Mouse (Mus musculus): ENCODE data around the gene Hnrnph3. TPM values are rescaled to one million over a fixed set of nuclear protein-coding genes. Genes with fewer than 3 reads are reported as not detected.

The Hnrnph3 gene
- total and polyA plus RNA-seq, 3 experiments = 9.5 to 37.8 (median 15.1) TPM

- Histone ChIP-seq H3K9ac (ENCODE audit: insufficient read depth, low read depth) (peak overlapping the region; percentile 96), H3K4me3 (replicated peaks in 1 of 3; ENCODE audit: low read depth in 2 of 3, low read length in 2 of 3, poor library complexity in 1 of 3) (peak overlapping the region; percentile 31 to 95 (median 91)), H3K4me2 (ENCODE audit: insufficient read depth, low read depth, poor library complexity, severe bottlenecking) (peak overlapping the region; percentile 91), H3K27ac (ENCODE audit: insufficient read depth, low read depth) (no peak overlapping the region), H3K4me1 (ENCODE audit: control insufficient read depth in 1 of 2, insufficient read depth in 2 of 2) (peaks cover 4 to 40% of the 10 kb centered on the region in 2 experiments; a peak in 3 of 4 replicates), H3K9me3 (replicated peaks; ENCODE audit: low read length) (no peaks in the 10 kb centered on the region), H3K36me3 (replicated peaks in 1 of 2; ENCODE audit: control insufficient read depth in 1 of 2, insufficient read depth in 1 of 2, low read length in 1 of 2) (peaks cover 11 to 23% of the 10 kb centered on the region in 2 experiments), H3K27me3 (replicated peaks) (no peaks in the 10 kb centered on the region), H3K79me2 (replicated peaks; ENCODE audit: control insufficient read depth, extremely low read depth, insufficient read depth, poor library complexity, severe bottlenecking) (peaks cover 54% of the 10 kb centered on the region)
- in situ Hi-C loops (cut with MboI; ENCODE audit: low pct_ligation_motif_present, low pct_unique_long_range_greater_than_20kb, low sequenced_read_pairs) (no loop called here), dilution Hi-C loops (cut with MboI; ENCODE audit: extremely low pct_ligation_motif_present, extremely low pct_unique_long_range_greater_than_20kb, low sequenced_read_pairs) (no loop called here)
- no peak for DNase-seq (ENCODE audit: extremely low read depth)
- TF ChIP-seq PAX5 (IDR thresholded peaks at IDR 0.05; ENCODE audit: low read length) = no peak
Measured at GRCm38 (mm10) chr10:63021702-63022101, 2.3 kb downstream of the Hnrnph3 start.

GRCm38 (mm10) chr10:63019304-63019703 lies 4.7 kb downstream of the Hnrnph3 start:
- dilution Hi-C loops (cut with MboI; ENCODE audit: extremely low pct_ligation_motif_present, extremely low pct_unique_long_range_greater_than_20kb, low sequenced_read_pairs) = no loop called here
- no peak overlapping the region for H3K4me3 ChIP-seq (replicated peaks in 1 of 3; ENCODE audit: low read depth in 2 of 3, low read length in 2 of 3, poor library complexity in 1 of 3)
- H3K9ac ChIP-seq (ENCODE audit: insufficient read depth, low read depth) = no peak overlapping the region
- H3K27ac ChIP-seq (ENCODE audit: insufficient read depth, low read depth) = no peak overlapping the region
- H3K9me3 ChIP-seq (replicated peaks; ENCODE audit: low read length) = no peaks in the 10 kb centered on the region
- TF ChIP-seq IRF4 (IDR thresholded peaks at IDR 0.05; ENCODE audit: low read depth, low read length) (no peak), ZC3H11A (IDR thresholded peaks at IDR 0.05; ENCODE audit: low read depth, low read length) (no peak), ETS1 (conservative IDR thresholded peaks at IDR 0.05; ENCODE audit: low read depth, low read length) (no peak), TBP (conservative IDR thresholded peaks at IDR 0.05; ENCODE audit: low read depth, low read length) (no peak), ZMIZ1 (IDR thresholded peaks at IDR 0.05; ENCODE audit: low read depth, low read length) (no peak), MYC (IDR thresholded peaks at IDR 0.05; ENCODE audit: low read depth, low read length) (no peak), KAT2A (IDR thresholded peaks at IDR 0.05; ENCODE audit: insufficient replicate concordance, low read length) (no peak), HCFC1 (IDR thresholded peaks at IDR 0.05; ENCODE audit: low read depth, low read length) (no peak), CHD2 (IDR thresholded peaks at IDR 0.05; ENCODE audit: low read length) (no peak), PAX5 (IDR thresholded peaks at IDR 0.05; ENCODE audit: low read length) (no peak), GABPA (IDR thresholded peaks at IDR 0.05; ENCODE audit: insufficient replicate concordance, low read depth, low read length) (no peak), MEF2A (IDR thresholded peaks at IDR 0.05; ENCODE audit: borderline replicate concordance, low read depth, low read length) (no peak), ZKSCAN1 (IDR thresholded peaks at IDR 0.05; ENCODE audit: borderline replicate concordance, low read depth, low read length) (no peak), NELFE (IDR thresholded peaks at IDR 0.05; ENCODE audit: low read depth, low read length) (no peak), MXI1 (IDR thresholded peaks at IDR 0.05; ENCODE audit: low read depth, low read length) (no peak), UBTF (IDR thresholded peaks at IDR 0.05; ENCODE audit: low read depth, low read length) (no peak), TCF12 (IDR thresholded peaks at IDR 0.05; ENCODE audit: low read depth, low read length) (no peak), SIN3A (IDR thresholded peaks at IDR 0.05; ENCODE audit: low read length) (no peak)
- no peak for DNase-seq (ENCODE audit: extremely low read depth)
- H3K4me2 ChIP-seq (ENCODE audit: insufficient read depth, low read depth, poor library complexity, severe bottlenecking) = no peak overlapping the region
- peaks cover 57% of the 10 kb centered on the region for H3K79me2 ChIP-seq (replicated peaks; ENCODE audit: control insufficient read depth, extremely low read depth, insufficient read depth, poor library complexity, severe bottlenecking)
- peaks cover 2 to 25% of the 10 kb centered on the region in 2 experiments; a peak in 3 of 4 replicates for H3K4me1 ChIP-seq (ENCODE audit: control insufficient read depth in 1 of 2, insufficient read depth in 2 of 2)
- H3K36me3 ChIP-seq (replicated peaks in 1 of 2; ENCODE audit: control insufficient read depth in 1 of 2, insufficient read depth in 1 of 2, low read length in 1 of 2) = peaks cover 26 to 47% of the 10 kb centered on the region in 2 experiments
- in situ Hi-C loops (cut with MboI; ENCODE audit: low pct_ligation_motif_present, low pct_unique_long_range_greater_than_20kb, low sequenced_read_pairs) = no loop called here
- H3K27me3 ChIP-seq (replicated peaks) = no peaks in the 10 kb centered on the region

All from CH12.LX (cell line).